Mouse (Mus musculus) neutrophil, adult 5-6 weeks (primary cell): ENCODE data around the gene Psmc3ip. TPM values are rescaled to one million over a fixed set of nuclear protein-coding genes. Genes with fewer than 3 reads are reported as not detected.

ENCODE experiments used
- ATAC-seq: fragments of 151-379, 151-347 bp; 2 replicates; pipeline ENCODE4 v1.8.0; 2017; ENCODE audit warnings: mild to moderate bottlenecking, moderate TSS enrichment; ENCODE audit not compliant: insufficient number of reproducible peaks, poor library complexity, low FRiP score, severe bottlenecking; ENCODE audit errors: extremely low read depth
- total RNA-seq: library from RNA; stranded (forward); fragments of 200-1000 nt; gene quantifications from 2 replicates; pipeline ENCODE4 v1.2.3, GENCODE M21; 2017

The Psmc3ip gene
- total RNA-seq, 1 experiment from 2014 or later, result 4.0 TPM

DNA sequence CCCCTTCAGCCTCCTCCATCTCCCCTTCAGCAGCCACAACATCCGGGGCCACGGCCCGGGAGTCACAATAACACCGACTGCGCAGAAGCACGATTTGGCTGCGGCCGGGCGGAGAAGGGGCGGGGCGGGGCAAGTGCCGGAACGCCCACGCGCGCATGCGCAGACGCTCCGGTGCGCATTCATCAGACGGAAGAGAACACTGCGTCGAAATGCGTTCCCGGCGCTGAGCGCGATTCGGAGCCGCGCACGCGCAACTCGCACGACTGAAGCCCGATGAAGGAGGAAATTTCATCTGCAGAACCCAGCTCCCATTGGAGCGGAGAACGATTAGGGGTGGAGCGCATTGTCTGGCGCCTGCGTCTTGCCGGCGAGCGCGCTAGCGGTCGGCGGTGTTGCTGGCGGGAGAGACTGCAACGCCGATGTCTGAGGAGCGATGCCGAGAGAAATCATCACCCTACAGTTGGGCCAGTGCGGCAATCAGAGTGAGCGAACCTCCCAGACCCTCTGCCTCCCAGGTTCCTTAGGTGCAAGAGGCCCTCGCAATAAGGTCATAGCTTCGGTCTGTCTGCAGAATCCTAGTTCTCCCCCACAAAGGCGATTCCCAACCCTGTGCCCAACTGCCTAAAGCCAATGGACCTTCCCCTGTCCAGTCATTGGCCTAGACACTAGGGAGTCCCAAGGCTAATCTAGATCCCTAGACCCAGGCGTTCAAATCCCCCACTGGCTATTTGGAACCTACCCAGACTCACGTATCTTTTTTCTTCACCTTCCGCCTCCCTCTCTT lies 24.7 kb upstream of the Psmc3ip start, which contains the start of the genes Retreg3 and Tubg1:
Gene Retreg3 (minus strand): TSS at position 133 of the 784 bp plus-strand sequence.
Gene Tubg1 (plus strand): TSS at position 178 of the 784 bp plus-strand sequence.
- ATAC-seq, result peak; percentile 87

DNA sequence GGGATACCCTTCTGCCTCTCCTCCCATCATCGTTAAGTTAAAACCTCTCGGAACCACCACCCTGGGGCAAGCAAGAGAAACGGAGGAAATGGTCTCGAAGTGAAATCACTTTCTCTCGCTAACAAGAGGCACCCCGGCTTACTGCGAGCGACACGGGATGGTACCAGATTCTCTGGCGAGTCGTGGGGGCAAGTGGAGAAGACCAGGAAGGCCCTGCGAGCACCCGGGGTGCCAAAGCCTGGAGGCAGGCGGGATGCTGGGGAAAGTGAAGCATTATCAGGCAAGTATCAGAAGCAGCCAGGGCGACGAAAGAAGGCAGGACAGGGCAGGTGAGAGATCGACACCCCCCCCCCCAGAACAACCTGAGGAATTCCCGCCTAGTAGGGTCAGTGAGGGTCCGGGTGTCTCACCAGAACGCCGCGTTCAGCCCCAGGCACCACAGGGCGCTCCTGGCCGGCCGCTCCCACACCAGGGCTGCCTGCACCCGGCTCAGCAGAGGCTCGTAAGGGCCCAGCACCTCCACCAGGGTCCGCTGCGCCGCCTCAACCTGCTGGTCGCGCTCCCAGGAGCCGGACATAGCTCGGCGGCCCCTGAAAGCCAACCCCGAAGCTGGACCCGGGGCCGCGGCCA lies 24.0 kb upstream of the Psmc3ip start:
- no peak; the same call in 1 of the 2 replicates for ATAC-seq

GRCm38 (mm10) chr11:101118105-101118504 lies 22.9 kb upstream of the Psmc3ip start:
- ATAC-seq, result no peak

DNA sequence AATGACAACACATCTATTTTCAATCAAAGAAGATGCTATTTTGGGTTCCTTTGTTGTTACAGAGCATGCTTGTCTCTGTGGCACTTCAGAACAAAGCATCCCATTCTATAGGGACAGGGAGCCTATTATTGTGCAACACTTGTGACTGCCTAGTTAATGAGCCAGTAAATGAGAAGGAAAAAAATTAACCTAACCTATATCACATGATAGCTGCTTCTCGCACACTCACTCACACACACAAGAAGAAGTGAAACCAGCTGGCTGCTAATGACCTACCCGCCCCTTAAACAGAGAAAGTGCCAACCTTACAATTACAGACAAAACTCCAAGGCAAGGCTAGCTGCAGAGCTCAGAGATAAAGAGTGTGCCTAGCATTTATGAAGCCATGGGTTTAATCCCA lies 20.3 kb upstream of the Psmc3ip start:
- ATAC-seq, result peak; percentile 46; the same call in 1 of the 2 replicates

GRCm38 (mm10) chr11:101112186-101112585 lies 16.9 kb upstream of the Psmc3ip start:
- ATAC-seq, result no peak

- no peak for ATAC-seq
These were observed 15.9 kb upstream of the Psmc3ip start for GRCm38 (mm10) chr11:101111178-101111577.

DNA sequence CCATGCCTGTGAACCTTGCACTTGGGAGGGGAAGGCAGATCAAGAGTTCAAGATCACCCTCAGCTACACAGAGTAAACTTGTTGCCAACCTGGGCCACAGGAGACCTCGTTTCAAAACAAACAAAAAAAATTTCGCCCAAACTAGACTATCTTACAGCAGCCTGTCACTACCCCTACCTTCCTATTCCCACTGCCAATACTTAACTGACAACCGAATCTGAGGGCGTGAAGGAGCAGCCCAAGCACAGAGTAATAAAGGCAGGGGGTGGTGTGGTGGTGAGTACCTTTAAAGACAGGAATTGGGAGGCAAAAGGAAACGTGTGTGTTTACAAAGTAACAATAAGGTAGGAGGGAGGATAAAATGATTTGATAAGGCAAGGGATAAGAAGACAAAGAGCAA lies 15.5 kb upstream of the Psmc3ip start:
- ATAC-seq, result no peak

DNA sequence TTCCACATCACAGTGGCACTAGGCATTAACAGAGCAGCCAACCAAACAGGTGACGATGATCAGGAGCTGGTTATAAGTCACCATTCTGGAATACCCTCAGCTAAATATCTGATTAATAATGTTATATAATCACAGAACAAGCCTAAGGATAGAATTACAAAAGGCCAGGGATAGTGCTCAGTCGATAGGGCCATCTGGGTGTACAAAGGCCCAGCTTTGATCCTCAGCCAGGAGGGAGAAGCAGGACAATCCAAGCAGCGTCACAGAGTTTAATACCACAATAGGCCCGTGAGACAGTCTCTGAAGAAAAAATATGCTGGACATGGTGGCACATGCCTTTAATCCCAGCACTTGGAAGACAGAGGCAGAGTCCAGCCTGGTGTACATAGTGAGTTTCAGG lies 14.1 kb upstream of the Psmc3ip start:
- no peak for ATAC-seq

DNA sequence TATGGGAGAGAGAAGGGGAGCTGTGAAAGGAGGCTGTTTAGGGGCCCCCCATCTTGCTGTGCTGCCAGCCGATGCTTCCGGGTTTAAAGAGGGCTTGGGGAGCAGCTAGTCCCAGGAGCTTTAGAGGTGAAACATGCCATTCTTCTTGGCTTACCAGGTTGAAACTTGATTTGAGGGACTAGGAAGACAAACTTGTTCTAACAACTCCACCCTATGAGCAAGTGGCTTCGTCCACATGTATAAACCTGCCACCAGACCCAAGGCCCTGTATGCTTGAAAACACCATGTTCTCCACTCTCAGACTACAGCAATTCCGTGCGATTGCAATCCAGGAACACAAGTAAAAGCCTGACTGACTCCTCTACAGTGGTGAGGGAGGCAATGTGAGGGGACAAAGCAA lies 7.8 kb upstream of the Psmc3ip start:
- no peak for ATAC-seq

DNA sequence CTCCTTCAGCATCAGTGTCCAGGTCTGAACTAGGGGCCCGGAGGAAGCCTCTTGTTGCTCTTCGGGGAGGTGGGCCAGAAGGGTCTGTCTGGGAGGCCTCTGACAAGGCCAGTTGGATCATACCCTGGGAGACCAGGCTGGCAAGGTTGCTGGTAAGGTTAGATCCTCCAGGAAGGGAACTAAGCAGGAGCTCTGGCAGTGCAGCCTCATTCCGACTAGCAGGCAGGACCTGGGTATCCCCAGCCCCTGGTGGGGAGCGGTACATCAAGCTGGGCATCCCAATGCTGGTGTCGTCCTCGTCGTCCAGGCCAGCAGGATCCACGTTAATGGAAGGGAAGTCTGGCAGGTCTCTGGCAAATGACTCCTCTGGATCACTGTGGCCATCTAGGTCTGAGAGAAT lies 3.0 kb upstream of the Psmc3ip start:
- ATAC-seq, result no peak

DNA sequence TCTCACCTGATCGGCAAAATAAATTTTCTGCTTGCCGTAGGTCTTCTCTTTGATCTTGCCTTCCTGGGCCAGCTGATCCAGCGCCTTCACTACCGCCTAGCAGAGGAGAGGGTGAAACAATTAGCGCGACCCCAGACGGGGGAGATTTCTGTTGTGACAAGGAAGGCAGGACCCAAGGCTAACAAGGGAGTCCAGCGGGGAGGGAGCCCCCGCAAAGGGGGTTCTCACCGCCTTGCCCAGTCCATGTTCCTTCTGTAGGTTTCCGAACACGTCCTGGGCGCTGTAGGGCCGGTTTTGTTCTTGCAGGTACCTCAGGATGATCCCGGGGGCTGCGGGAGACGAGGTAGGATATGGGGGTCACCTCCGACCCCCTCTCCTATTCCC lies 314 bp downstream of the Psmc3ip start:
- ATAC-seq, result no peak; the same call in 1 of the 2 replicates

DNA sequence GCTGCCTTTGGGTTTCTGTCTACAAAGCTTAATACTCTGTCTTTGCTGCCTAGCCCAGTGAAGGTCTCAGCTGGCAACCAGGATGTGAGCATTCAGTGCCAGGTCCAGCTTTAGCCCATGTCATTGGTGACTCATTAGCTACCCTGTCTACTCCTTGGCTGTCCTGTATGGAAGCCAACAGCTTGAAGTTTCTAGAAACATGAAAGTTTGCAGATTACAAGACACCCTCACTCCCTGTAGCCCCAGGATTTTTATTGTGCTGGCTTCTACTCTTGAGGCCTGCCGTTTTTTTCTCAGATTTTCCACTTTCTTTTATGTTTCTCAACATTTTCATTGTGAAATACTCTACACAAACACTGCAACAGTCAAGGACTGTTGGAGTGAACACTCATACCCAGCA lies 5.3 kb downstream of the Psmc3ip start:
- no peak for ATAC-seq

GRCm38 (mm10) chr11:101087682-101088055 lies 7.6 kb downstream of the Psmc3ip start:
- ATAC-seq, result no peak

DNA sequence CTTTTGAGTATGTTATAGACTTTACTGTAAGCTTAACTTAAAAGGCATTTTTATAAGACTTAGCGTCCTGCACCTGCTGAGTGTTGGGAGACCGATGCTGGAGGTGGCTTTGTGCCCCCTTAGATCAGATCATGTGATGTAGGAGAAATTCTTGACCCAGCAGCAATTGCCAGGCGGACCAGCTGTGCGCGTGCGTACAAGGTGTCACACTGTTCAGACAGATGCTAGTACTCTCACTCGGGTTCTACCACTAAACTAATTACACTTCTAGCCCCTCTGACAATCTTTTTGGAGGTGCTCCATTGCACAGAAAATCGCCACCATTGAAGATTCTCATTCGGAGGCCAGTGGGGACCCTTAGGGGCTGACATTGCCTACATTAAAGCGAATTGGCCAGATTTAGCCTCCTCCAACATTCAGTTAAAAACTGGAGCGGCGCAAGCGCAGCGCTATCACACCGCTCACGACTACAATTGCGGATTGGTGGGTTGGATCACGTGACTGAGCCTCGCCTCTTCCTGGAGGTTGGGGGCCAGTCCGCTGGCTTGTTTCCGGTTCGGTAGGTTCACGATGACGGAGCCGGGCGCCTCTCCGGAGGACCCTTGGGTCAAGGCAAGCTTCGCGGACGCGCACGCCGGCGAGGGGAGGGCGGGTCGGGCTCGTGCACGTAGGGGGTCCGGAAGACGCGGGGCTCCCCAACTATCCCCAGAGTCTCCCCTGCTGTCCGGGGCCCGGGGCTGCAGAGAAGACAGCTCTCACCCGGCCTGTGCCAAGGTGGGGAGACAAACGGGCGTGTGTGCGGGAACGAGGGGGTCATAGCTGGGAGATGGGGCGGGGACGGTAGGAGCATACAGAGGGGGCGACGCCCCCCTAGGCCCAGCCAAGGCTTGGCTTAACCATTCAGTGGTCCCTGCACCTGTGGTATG lies 8.2 kb downstream of the Psmc3ip start, which contains the start of gene Mlx:
Gene Mlx (plus strand): TSS at position 522 of the 926 bp plus-strand sequence.
- peak; percentile 62 for ATAC-seq

DNA sequence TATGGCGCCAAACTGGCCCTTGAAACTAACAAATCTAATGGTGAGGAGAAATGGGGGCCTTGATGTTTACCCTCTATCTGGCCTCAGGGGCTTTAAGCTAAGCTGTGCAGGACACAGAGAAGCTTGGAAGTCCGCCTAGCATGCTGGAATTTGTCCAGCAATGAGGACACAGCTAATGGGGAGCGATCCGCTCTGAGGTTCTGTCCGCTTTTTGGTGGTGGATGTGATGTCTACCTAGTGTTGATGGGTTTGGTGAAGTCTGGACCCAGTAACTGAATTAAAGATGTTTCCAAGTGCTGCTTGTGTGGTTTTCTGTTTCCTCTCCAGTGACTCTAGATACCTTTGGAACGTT lies 8.9 kb downstream of the Psmc3ip start:
- no peak for ATAC-seq

DNA sequence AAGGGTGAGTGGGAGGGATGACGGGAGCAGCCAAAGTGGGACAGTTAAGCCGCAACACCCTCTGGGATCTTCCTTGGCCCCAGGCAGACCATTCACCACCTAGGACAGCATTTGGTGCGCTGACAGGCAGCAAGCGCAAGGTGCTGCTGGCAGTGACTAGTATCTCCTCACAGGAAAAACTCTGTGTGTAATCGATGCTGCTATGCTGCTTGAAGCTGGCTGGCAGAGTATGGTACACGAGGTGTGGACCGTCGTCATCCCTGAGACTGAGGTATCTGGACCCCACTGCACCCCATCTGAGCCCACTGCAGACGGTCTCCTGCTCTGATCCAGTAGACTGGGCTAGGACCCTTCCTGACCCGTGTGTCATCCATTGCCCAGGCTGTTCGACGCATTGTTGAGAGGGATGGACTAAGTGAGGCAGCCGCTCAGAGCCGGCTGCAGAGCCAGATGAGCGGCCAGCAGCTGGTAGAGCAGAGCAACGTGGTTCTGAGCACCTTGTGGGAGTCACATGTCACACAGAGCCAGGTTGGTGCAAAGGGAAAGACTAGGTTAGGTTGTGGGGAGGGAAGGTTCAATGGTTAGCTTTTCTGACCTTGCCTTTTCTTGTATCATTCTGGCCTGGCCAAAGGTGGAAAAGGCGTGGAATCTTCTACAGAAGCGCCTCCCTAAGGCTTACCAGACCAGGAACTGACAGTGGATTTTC lies 9.5 kb downstream of the Psmc3ip start:
- ATAC-seq, result no peak

DNA sequence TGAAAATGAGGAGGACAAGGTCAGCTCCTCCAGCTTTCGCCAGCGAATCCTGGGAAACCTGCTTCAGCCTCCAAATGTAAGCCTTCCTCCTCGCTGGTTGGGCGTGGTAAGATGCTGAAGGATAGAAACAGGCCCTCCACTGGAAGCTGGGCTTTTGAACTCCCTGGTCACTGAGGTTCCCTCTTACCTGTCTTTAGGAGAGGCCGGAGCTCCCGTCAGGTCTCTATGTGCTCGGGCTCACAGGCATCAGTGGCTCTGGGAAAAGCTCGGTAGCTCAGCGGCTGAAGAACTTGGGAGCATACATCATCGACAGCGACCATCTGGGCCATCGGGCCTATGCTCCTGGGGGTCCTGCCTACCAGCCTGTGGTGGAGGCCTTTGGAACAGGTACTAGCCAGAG lies 10.4 kb downstream of the Psmc3ip start:
- ATAC-seq, result no peak

- no peak for ATAC-seq
These were observed 11.0 kb downstream of the Psmc3ip start for GRCm38 (mm10) chr11:101084246-101084645.
